Mouse (Mus musculus) embryonic facial prominence, embryonic 15.5 days (tissue): ENCODE results near the gene Pik3cd. TPM values are rescaled to one million over a fixed set of nuclear protein-coding genes. Genes with fewer than 3 reads are reported as not detected.
"Not testable (repeated sequence)": the region's sequence is repeated elsewhere in the genome, so short reads cannot be mapped to it uniquely, and the experiment has no call there.

Source experiments
- ATAC-seq: fragments of 200-750 bp; cut with Nextera tagmentation; 2 replicates; pipeline ENCODE4 v1.8.0; 2017; ENCODE audit warnings: low read depth, moderate TSS enrichment; ENCODE audit not compliant: insufficient number of reproducible peaks, low FRiP score, low TSS enrichment
- H3K27ac ChIP-seq: fragments of 300-500 bp; sonication (generic); replicated peaks from 2 replicates; pipeline ENCODE4 v1.5.1; 2015; ENCODE audit warnings: mild to moderate bottlenecking, inconsistent platforms
- H3K27me3 ChIP-seq: fragments of 300-500 bp; sonication (generic); 2 replicates; pipeline ENCODE4 v1.6.1; 2015; ENCODE audit warnings: inconsistent platforms
- H3K36me3 ChIP-seq: fragments of 300-500 bp; sonication (generic); 2 replicates; pipeline ENCODE4 v1.6.1; 2015; ENCODE audit warnings: mild to moderate bottlenecking, inconsistent platforms
- H3K4me1 ChIP-seq: fragments of 300-500 bp; sonication (generic); 2 replicates; pipeline ENCODE4 v1.6.1; 2015; ENCODE audit warnings: inconsistent platforms
- H3K4me2 ChIP-seq: fragments of 300-500 bp; sonication (generic); replicated peaks from 2 replicates; pipeline ENCODE4 v1.6.1; 2015; ENCODE audit warnings: mild to moderate bottlenecking, inconsistent platforms
- H3K4me3 ChIP-seq: fragments of 300-500 bp; sonication (generic); replicated peaks from 2 replicates; pipeline ENCODE4 v1.5.1; 2015; ENCODE audit warnings: mild to moderate bottlenecking, inconsistent platforms
- H3K9ac ChIP-seq: fragments of 300-500 bp; sonication (generic); 2 replicates; pipeline ENCODE4 v1.6.1; 2015; ENCODE audit warnings: inconsistent platforms
- H3K9me3 ChIP-seq: fragments of 300-500 bp; sonication (generic); replicated peaks from 2 replicates; pipeline ENCODE4 v1.6.1; 2016; ENCODE audit warnings: inconsistent platforms
- WGBS: fragments of 180-500 bp; shearing (Covaris S2); methylation state at CpG from one replicate; pipeline ENCODE4 v1.1.7; 2015; 5-methylcytosine and 5-hydroxymethylcytosine counted together
- polyA plus RNA-seq: library from polyadenylated mRNA; unstranded; fragments of >200 nt; fragmentation: Nextera tagmentation; extraction: Ambion mirVana; gene quantifications from 2 replicates; pipeline ENCODE4 v1.2.1, GENCODE M21; 2015

Pik3cd gene
- polyA plus RNA-seq = 5.0 and 5.9 TPM in 2 replicates

GRCm38 (mm10) chr4:149702210-149702979, at the start of gene Pik3cd:
Gene Pik3cd, minus strand, starts transcription at chr4:149702571.
- Histone ChIP-seq H3K27me3 (peaks cover 12% of the 10 kb centered on the region), H3K4me2 (no peak within 1 kb of the TSS), H3K4me3 (no peak within 1 kb of the TSS), H3K9me3 (no peaks in the 10 kb centered on the region), H3K9ac (no peak within 1 kb of the TSS), H3K4me1 (peaks cover 15% of the 10 kb centered on the region), H3K36me3 (no peaks in the 10 kb centered on the region), H3K27ac (no peak within 1 kb of the TSS)
- WGBS = 49% methylated on average over 19 of the region's 19 CpGs
- no peak for ATAC-seq

GRCm38 (mm10) chr4:149750671-149751070, 48.3 kb upstream of the Pik3cd start:
- Histone ChIP-seq H3K9ac (no peak overlapping the region), H3K9me3 (no peaks in the 10 kb centered on the region), H3K4me2 (no peak overlapping the region), H3K27me3 (no peaks in the 10 kb centered on the region), H3K4me1 (no peaks in the 10 kb centered on the region; the same call in 1 of the 2 replicates), H3K36me3 (peaks cover 14% of the 10 kb centered on the region), H3K4me3 (no peak overlapping the region), H3K27ac (no peak overlapping the region)
- 49% methylated on average over 5 of the region's 5 CpGs for WGBS
- no peak for ATAC-seq

GRCm38 (mm10) chr4:149749663-149750015, 47.3 kb upstream of the Pik3cd start:
- H3K4me3 ChIP-seq, H3K9me3 ChIP-seq, H3K4me1 ChIP-seq, H3K27me3 ChIP-seq, ATAC-seq, H3K4me2 ChIP-seq, H3K9ac ChIP-seq, H3K27ac ChIP-seq: not testable (repeated sequence)
- 88% methylated on average over 3 of the region's 3 CpGs for WGBS
- H3K36me3 ChIP-seq = peaks cover 14% of the 10 kb centered on the region; the same call in 1 of the 2 replicates

GRCm38 (mm10) chr4:149749003-149749662, 46.8 kb upstream of the Pik3cd start:
- ATAC-seq = no peak
- no peaks in the 10 kb centered on the region for H3K27me3 ChIP-seq
- H3K36me3 ChIP-seq = peaks cover 15% of the 10 kb centered on the region; the same call in 1 of the 2 replicates
- WGBS = 84% methylated on average over 18 of the region's 18 CpGs
- no peak overlapping the region for H3K27ac ChIP-seq
- no peak overlapping the region for H3K4me3 ChIP-seq
- H3K9me3 ChIP-seq = no peaks in the 10 kb centered on the region
- H3K4me1 ChIP-seq = no peaks in the 10 kb centered on the region; the same call in 1 of the 2 replicates
- H3K9ac ChIP-seq = no peak overlapping the region
- H3K4me2 ChIP-seq = no peak overlapping the region

GRCm38 (mm10) chr4:149744119-149744518, 41.7 kb upstream of the Pik3cd start:
- no peak overlapping the region for H3K4me3 ChIP-seq
- no peak overlapping the region for H3K27ac ChIP-seq
- no peak overlapping the region for H3K4me2 ChIP-seq
- no peak overlapping the region for H3K9ac ChIP-seq
- H3K4me1 ChIP-seq = no peaks in the 10 kb centered on the region
- H3K27me3 ChIP-seq = no peaks in the 10 kb centered on the region
- peaks cover 23% of the 10 kb centered on the region for H3K36me3 ChIP-seq
- no peak for ATAC-seq
- no peaks in the 10 kb centered on the region for H3K9me3 ChIP-seq
- WGBS = 83% methylated on average over 7 of the region's 7 CpGs

GRCm38 (mm10) chr4:149742011-149742530, 39.7 kb upstream of the Pik3cd start:
- H3K4me3 ChIP-seq = no peak overlapping the region
- peaks cover 10% of the 10 kb centered on the region for H3K4me1 ChIP-seq
- H3K27ac ChIP-seq = no peak overlapping the region
- 91% methylated on average over 14 of the region's 14 CpGs for WGBS
- no peaks in the 10 kb centered on the region for H3K9me3 ChIP-seq
- no peak overlapping the region for H3K9ac ChIP-seq
- no peak for ATAC-seq
- no peaks in the 10 kb centered on the region for H3K27me3 ChIP-seq
- peaks cover 16% of the 10 kb centered on the region for H3K36me3 ChIP-seq
- no peak overlapping the region for H3K4me2 ChIP-seq

DNA sequence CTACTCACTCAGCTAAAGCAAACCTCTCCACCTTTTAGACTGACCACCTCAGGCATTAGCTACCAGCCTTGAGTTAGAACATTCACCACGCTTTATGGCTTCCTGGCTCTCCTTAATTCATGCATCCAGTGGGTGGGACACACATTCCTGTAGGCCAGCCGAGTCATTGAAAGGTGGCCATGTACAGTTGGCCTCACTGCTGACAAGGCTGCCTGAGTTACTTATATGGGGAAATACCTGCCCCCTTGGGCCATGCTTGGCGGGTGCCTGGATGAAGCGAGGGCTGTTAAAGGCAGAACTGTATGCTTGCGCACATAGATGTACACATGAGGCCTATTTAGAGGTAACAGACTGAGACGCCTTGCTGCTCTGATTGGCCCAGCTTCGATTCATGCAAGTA, 37.9 kb upstream of the Pik3cd start:
- no peak for ATAC-seq
- Histone ChIP-seq H3K9me3 (no peaks in the 10 kb centered on the region), H3K27me3 (no peaks in the 10 kb centered on the region), H3K4me1 (peaks cover 28% of the 10 kb centered on the region), H3K36me3 (peaks cover 12% of the 10 kb centered on the region), H3K27ac (no peak overlapping the region), H3K4me3 (no peak overlapping the region), H3K9ac (no peak overlapping the region), H3K4me2 (no peak overlapping the region)
- 85% methylated on average over 7 of the region's 7 CpGs for WGBS

- Histone ChIP-seq H3K27ac (no peak overlapping the region), H3K9ac (no peak overlapping the region), H3K27me3 (no peaks in the 10 kb centered on the region), H3K4me2 (no peak overlapping the region), H3K4me1 (peaks cover 36% of the 10 kb centered on the region), H3K4me3 (no peak overlapping the region), H3K36me3 (peaks cover 7% of the 10 kb centered on the region), H3K9me3 (no peaks in the 10 kb centered on the region)
- WGBS = 78% methylated on average over 5 of the region's 5 CpGs
- ATAC-seq = no peak
Observed at GRCm38 (mm10) chr4:149739478-149739877, 37.1 kb upstream of the Pik3cd start.

- Histone ChIP-seq H3K4me3 (peak within 1 kb of the TSS; percentile 87), H3K4me2 (peak within 1 kb of the TSS; percentile 90), H3K27me3 (no peaks in the 10 kb centered on the region), H3K9me3 (no peaks in the 10 kb centered on the region), H3K36me3 (0 out of 2 replicates have a peak, but pooled peaks cover under 1% of the 10 kb centered on the region), H3K4me1 (peaks cover 54% of the 10 kb centered on the region), H3K9ac (peak within 1 kb of the TSS; percentile 79), H3K27ac (peak within 1 kb of the TSS; percentile 78)
- under 1% methylated on average over 96 of the region's 97 CpGs for WGBS
- ATAC-seq = peak; percentile 89
Observed at GRCm38 (mm10) chr4:149737383-149738324, 35.3 kb upstream of the Pik3cd start, which contains the start of gene Tmem201. Gene Tmem201, minus strand, starts transcription at chr4:149738044.

- H3K4me2 ChIP-seq = peak overlapping the region; percentile 90
- no peak for ATAC-seq
- H3K9ac ChIP-seq = peak overlapping the region; percentile 79
- H3K4me1 ChIP-seq = peaks cover 59% of the 10 kb centered on the region
- H3K27me3 ChIP-seq = no peaks in the 10 kb centered on the region
- H3K36me3 ChIP-seq = no peaks in the 10 kb centered on the region; the same call in 1 of the 2 replicates
- H3K27ac ChIP-seq = no peak overlapping the region
- 15% methylated on average over 4 of the region's 4 CpGs for WGBS
- peak overlapping the region; percentile 87 for H3K4me3 ChIP-seq
- no peaks in the 10 kb centered on the region for H3K9me3 ChIP-seq
Observed at GRCm38 (mm10) chr4:149736581-149736980, 34.2 kb upstream of the Pik3cd start.
